Mouse (Mus musculus) lung, embryonic 15.5 days (tissue): ENCODE results near the gene Mapkapk5. TPM values are rescaled to one million over a fixed set of nuclear protein-coding genes. Genes with fewer than 3 reads are reported as not detected.

Experiments
- ATAC-seq: fragments of 200-750 bp; cut with Nextera tagmentation; 2 replicates; pipeline ENCODE4 v1.8.0; 2017; ENCODE audit warnings: moderate number of reproducible peaks, borderline replicate concordance; ENCODE audit not compliant: low FRiP score, low TSS enrichment; ENCODE audit errors: extremely low read depth
- H3K27ac ChIP-seq: fragments of 300-500 bp; sonication (generic); 2 replicates; pipeline ENCODE4 v1.5.1; 2015; ENCODE audit warnings: moderate library complexity, mild to moderate bottlenecking, inconsistent platforms
- H3K27me3 ChIP-seq: fragments of 300-500 bp; sonication (generic); 2 replicates; pipeline ENCODE4 v1.6.1; 2015; ENCODE audit warnings: inconsistent platforms
- H3K36me3 ChIP-seq: fragments of 300-500 bp; sonication (generic); 2 replicates; pipeline ENCODE4 v1.6.1; 2015; ENCODE audit warnings: inconsistent platforms
- H3K4me1 ChIP-seq: fragments of 300-500 bp; sonication (generic); 2 replicates; pipeline ENCODE4 v1.6.1; 2015; ENCODE audit warnings: inconsistent platforms
- H3K4me2 ChIP-seq: fragments of 300-500 bp; sonication (generic); 2 replicates; pipeline ENCODE4 v1.6.1; 2015; ENCODE audit warnings: inconsistent platforms, mild to moderate bottlenecking, moderate library complexity
- H3K4me3 ChIP-seq: fragments of 300-500 bp; sonication (generic); 2 replicates; pipeline ENCODE4 v1.5.1; 2015; ENCODE audit warnings: mild to moderate bottlenecking, inconsistent platforms
- H3K9ac ChIP-seq: fragments of 300-500 bp; sonication (generic); 2 replicates; pipeline ENCODE4 v1.6.1; 2015; ENCODE audit warnings: inconsistent platforms
- H3K9me3 ChIP-seq: fragments of 300-500 bp; sonication (generic); 2 replicates; pipeline ENCODE4 v1.6.1; 2016; ENCODE audit warnings: inconsistent platforms
- WGBS: fragments of 180-500 bp; shearing (Covaris S2); methylation state at CpG from one replicate; pipeline ENCODE4 v1.1.7; 2015; 5-methylcytosine and 5-hydroxymethylcytosine counted together
- polyA plus RNA-seq: library from polyadenylated mRNA; unstranded; fragments of >200 nt; fragmentation: Nextera tagmentation; extraction: Ambion mirVana; gene quantifications from 2 replicates; pipeline ENCODE4 v1.2.1, GENCODE M21; 2015

Gene Mapkapk5
- polyA plus RNA-seq, 1 experiment from 2014 or later: 48.2 TPM

DNA sequence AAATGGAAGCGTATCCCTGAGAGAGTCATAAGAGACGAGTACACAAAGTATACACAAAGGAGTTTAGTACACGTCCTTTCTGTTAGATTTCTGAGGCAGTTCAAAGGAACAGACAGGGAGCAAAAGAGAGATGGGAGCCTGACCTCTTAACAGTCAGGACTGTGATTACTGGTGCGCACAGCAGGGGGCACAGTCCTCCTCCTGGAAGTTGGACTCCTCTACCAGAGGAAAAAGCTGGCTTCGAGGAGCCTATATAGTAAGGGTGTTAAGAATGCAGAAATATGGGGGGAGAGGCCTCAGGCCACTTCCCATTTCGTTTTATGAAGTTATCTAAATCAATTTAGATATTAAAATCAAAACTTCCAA, 808 bp upstream of the Mapkapk5 start:
- ATAC-seq: 0 out of 2 replicates have a peak, but pooled peaks have one; percentile 46
- H3K27ac ChIP-seq: peak overlapping the region; percentile 87

DNA sequence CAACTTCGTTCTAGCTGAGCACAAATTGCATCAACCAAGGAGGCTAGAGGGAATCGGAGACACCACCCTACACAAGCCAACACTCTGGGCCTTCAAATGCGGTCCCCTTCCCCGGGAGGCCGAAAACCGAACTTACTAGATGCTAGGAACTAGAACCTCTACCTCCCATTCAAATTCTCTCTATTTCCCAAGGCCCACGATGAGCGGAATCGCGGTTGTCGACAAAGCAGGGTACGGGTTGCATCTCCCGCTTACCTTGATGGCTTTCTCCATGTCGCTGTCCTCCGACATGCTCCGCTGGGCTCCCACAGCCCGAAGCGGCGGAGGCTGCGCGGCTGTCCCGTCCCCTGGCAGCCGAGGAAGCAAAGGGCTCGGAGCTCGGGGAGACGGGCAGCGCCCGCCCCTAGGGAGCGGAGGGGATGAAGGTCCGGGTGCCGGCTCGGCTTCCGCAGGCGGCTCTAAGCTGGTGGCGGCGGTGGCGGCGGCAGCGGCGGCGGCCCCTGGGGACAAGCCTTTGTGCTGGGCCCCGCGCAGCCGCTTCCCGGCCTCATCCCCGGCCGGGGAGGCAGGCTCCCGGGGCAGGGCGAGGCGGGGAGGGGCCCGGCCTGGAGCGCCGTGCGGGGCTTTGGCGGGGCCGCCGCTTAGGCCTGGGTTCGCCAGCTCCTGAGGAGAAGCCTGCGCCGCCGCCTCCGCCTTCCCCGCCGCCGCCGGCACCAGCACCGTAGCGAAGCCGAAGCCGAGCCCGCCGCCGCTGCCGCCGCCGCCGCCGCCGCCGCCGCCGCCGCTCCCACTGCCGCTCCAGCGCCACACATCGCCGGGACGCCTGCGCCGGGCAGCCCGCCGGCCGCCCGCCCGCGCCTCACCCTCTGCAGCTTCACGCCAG, 554 bp downstream of the Mapkapk5 start, which contains the start of the genes Adam1a and Gm42878:
Adam1a (minus strand) TSS at position 573 of the 883 bp plus-strand sequence.
Gm42878 (minus strand) TSS at position 573 of the 883 bp plus-strand sequence.
- Histone ChIP-seq H3K27me3 (no peaks in the 10 kb centered on the region), H3K9ac (peak within 1 kb of the TSS; percentile 98), H3K4me2 (peak within 1 kb of the TSS; percentile 79), H3K4me3 (peak within 1 kb of the TSS; percentile 96), H3K36me3 (no peaks in the 10 kb centered on the region), H3K4me1 (peaks cover 19% of the 10 kb centered on the region), H3K27ac (peak within 1 kb of the TSS; percentile 87), H3K9me3 (no peaks in the 10 kb centered on the region)
- ATAC-seq: peak; percentile 69
- WGBS: 0% methylated on average over 46 of the region's 97 CpGs

More for the DNA sequence above, 808 bp upstream of the Mapkapk5 start:
- WGBS: 22% methylated on average over 6 of the region's 6 CpGs
- Histone ChIP-seq H3K9me3 (no peaks in the 10 kb centered on the region), H3K4me2 (peak overlapping the region; percentile 79), H3K36me3 (no peaks in the 10 kb centered on the region), H3K27me3 (no peaks in the 10 kb centered on the region), H3K9ac (peak overlapping the region; percentile 98), H3K4me3 (peak overlapping the region; percentile 96), H3K4me1 (peaks cover 19% of the 10 kb centered on the region)

GRCm38 (mm10) chr5:121543370-121543769, 2.3 kb downstream of the Mapkapk5 start:
- 78% methylated on average over 3 of the region's 3 CpGs for WGBS
- Histone ChIP-seq H3K9ac (no peak overlapping the region), H3K27me3 (no peaks in the 10 kb centered on the region), H3K27ac (no peak overlapping the region), H3K4me2 (peak overlapping the region; percentile 79; the same call in 1 of the 2 replicates), H3K4me3 (no peak overlapping the region), H3K4me1 (peaks cover 19% of the 10 kb centered on the region), H3K9me3 (no peaks in the 10 kb centered on the region), H3K36me3 (no peaks in the 10 kb centered on the region)
- no peak for ATAC-seq

DNA sequence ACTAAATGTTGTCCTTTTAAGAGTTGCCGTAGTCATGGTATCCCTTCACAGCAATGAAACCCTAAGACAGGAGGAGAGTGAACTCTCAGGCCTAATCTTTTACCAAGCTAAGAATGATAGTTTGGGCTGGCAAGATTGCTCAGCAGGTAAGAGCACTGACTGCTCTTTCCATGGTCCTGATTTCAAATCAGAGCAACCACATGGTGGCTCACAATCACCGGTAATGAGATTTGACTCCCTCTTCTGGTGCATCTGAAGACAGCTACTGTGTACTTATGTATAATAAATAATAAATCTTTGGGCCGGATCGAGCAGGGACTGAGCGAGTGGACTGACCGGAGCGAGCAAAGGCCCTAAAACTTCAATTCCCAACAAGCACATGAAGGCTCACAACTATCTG, 4.5 kb downstream of the Mapkapk5 start:
- Histone ChIP-seq H3K9ac (no peak overlapping the region), H3K9me3 (no peaks in the 10 kb centered on the region), H3K4me1 (peaks cover 13% of the 10 kb centered on the region), H3K36me3 (peaks cover 15% of the 10 kb centered on the region), H3K4me2 (no peak overlapping the region), H3K4me3 (no peak overlapping the region), H3K27ac (no peak overlapping the region), H3K27me3 (no peaks in the 10 kb centered on the region)
- no peak for ATAC-seq
- WGBS: 79% methylated on average over 7 of the region's 7 CpGs

- H3K27ac ChIP-seq: no peak overlapping the region
- WGBS: 91% methylated on average over 5 of the region's 5 CpGs
- no peak overlapping the region for H3K9ac ChIP-seq
- H3K36me3 ChIP-seq: peaks cover 26% of the 10 kb centered on the region
- no peaks in the 10 kb centered on the region for H3K9me3 ChIP-seq
- no peaks in the 10 kb centered on the region for H3K27me3 ChIP-seq
- ATAC-seq: no peak
- peaks cover 12% of the 10 kb centered on the region for H3K4me1 ChIP-seq
- no peak overlapping the region for H3K4me2 ChIP-seq
- H3K4me3 ChIP-seq: no peak overlapping the region
Measured at GRCm38 (mm10) chr5:121540066-121540465, 5.6 kb downstream of the Mapkapk5 start.

DNA sequence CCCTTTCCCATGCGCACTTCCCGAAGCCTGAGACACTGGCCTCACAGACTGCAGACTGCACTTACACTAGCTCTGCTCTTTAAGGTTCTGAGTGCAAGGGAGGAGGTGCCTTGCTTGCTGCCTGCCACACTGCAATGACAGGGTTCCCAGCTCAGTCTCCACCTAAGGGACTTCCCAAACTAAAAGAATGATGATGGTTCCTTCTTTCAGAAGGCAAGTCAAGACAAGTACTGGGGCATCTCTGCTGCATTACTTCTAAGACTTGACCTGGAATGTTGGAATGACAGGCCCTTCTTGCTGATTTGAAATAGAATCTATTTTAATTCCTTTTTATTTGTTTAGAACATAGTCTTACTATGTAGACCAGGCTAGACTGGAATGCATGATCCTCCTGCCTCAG, 8.1 kb downstream of the Mapkapk5 start:
- H3K9me3 ChIP-seq: no peaks in the 10 kb centered on the region
- H3K27me3 ChIP-seq: no peaks in the 10 kb centered on the region
- no peak overlapping the region for H3K4me3 ChIP-seq
- H3K4me2 ChIP-seq: no peak overlapping the region
- no peak overlapping the region for H3K9ac ChIP-seq
- no peaks in the 10 kb centered on the region for H3K4me1 ChIP-seq
- 84% methylated on average over 2 of the region's 2 CpGs for WGBS
- no peak overlapping the region for H3K27ac ChIP-seq
- H3K36me3 ChIP-seq: peaks cover 48% of the 10 kb centered on the region
- no peak for ATAC-seq

DNA sequence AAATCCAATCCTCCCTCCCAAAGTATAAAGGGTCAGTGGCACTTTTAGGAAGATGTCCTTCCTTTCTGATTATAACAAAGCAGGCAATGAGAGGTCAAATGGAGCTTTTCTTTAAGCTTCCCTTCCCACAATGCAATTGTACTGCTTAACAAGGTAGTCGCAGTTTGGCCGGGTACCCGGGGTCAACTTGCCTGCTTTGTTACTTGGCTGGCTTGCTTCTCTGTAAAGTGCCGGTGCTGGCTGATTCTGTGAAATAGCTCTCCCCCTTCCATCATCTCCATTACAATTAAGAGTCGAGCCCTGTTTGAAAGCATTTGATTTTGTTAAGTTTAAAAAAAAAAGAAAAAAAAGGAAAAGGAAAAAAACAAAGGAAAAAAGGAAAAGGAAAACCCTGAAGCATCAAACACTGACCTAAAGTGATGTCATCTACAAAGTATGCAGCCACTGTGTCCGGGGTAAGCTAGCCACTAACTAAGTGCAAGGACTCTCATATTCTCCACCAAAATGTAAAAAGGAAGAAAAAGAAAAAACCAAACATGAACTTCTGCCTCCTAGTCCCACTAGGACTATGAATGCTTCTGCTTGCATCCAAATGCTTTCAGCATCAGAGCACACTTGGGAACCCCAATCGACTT, 8.7 kb downstream of the Mapkapk5 start:
- H3K9ac ChIP-seq: no peak overlapping the region
- H3K27ac ChIP-seq: no peak overlapping the region
- no peak overlapping the region for H3K4me3 ChIP-seq
- H3K27me3 ChIP-seq: no peaks in the 10 kb centered on the region
- no peak for ATAC-seq
- H3K4me2 ChIP-seq: no peak overlapping the region
- WGBS: 69% methylated on average over 7 of the region's 7 CpGs
- no peaks in the 10 kb centered on the region for H3K4me1 ChIP-seq
- H3K36me3 ChIP-seq: peaks cover 53% of the 10 kb centered on the region
- H3K9me3 ChIP-seq: no peaks in the 10 kb centered on the region

DNA sequence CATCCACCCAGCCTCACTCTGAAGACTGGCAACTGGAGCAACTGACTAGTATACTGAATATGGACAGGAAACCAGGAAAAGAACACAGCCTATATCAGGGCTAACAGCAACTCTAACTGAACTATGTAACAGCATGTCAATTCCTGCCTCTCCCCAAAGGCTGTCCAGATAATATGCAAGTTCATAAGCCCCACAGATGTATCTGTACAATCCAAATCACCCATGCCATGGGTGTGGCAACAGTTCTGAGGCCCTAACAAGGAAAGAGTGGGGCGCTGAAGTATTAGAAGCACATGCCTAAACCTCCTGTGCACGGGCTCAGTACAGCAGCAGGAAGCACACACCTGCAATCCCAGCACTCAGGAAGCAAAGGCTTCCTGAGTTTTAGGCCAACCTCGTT, 10.6 kb downstream of the Mapkapk5 start:
- Histone ChIP-seq H3K27me3 (no peaks in the 10 kb centered on the region), H3K9me3 (no peaks in the 10 kb centered on the region), H3K9ac (no peak overlapping the region), H3K27ac (no peak overlapping the region), H3K36me3 (peaks cover 69% of the 10 kb centered on the region), H3K4me2 (no peak overlapping the region), H3K4me1 (no peaks in the 10 kb centered on the region), H3K4me3 (no peak overlapping the region)
- ATAC-seq: no peak
- WGBS: 87% methylated on average over 3 of the region's 3 CpGs

GRCm38 (mm10) chr5:121534521-121534920, 11.2 kb downstream of the Mapkapk5 start:
- Histone ChIP-seq H3K9me3 (no peaks in the 10 kb centered on the region), H3K4me1 (no peaks in the 10 kb centered on the region), H3K9ac (no peak overlapping the region), H3K27me3 (no peaks in the 10 kb centered on the region), H3K36me3 (peaks cover 75% of the 10 kb centered on the region), H3K27ac (no peak overlapping the region), H3K4me2 (no peak overlapping the region), H3K4me3 (no peak overlapping the region)
- WGBS: 93% methylated on average over 5 of the region's 5 CpGs
- no peak for ATAC-seq

DNA sequence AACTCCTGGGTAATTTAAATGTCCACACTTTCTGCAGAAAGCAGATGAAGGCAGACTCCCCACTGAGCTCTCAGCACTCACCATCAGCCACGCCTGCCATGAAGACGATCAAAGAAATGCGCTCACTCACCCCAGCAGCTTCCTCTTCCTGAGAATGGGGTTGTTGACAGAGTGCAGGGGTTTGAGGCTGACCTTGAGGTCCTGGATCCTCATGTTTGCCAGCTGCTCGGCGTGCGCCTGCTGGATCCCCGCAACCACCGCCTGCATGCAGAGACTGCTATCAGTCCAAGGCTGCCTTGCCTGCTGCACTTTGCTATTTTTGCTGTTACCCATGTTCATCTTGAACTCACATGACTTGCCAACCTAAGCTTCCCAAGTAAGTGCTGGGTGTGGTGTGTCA, 18.7 kb downstream of the Mapkapk5 start:
- 0 out of 2 replicates have a peak, but pooled peaks cover 6% of the 10 kb centered on the region for H3K4me1 ChIP-seq
- no peaks in the 10 kb centered on the region for H3K9me3 ChIP-seq
- 47% methylated on average over 8 of the region's 8 CpGs for WGBS
- H3K27me3 ChIP-seq: no peaks in the 10 kb centered on the region
- H3K9ac ChIP-seq: no peak overlapping the region
- ATAC-seq: peak; percentile 67; the same call in 1 of the 2 replicates
- H3K4me3 ChIP-seq: no peak overlapping the region
- H3K27ac ChIP-seq: no peak overlapping the region
- H3K36me3 ChIP-seq: peaks cover 76% of the 10 kb centered on the region
- no peak overlapping the region for H3K4me2 ChIP-seq

DNA sequence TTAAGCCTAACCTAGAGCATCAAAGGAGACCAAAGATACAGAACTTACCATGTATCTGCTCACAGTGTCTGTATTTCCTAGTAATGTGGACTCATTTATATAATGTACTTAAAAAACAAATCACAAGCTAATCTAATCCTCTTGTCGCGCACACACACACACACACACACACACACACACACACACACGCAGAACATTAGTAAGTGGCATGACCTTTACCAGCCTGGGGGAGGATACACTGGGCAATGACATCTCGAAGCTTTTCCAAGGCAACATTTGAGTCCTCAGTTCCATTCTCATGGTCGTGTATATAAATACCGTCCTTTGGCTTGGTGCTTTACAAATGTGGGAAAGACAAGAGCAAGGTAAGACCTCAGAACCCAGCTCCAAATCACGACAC, 19.2 kb downstream of the Mapkapk5 start:
- Histone ChIP-seq H3K9ac (no peak overlapping the region), H3K27me3 (no peaks in the 10 kb centered on the region), H3K36me3 (peaks cover 75% of the 10 kb centered on the region), H3K4me1 (0 out of 2 replicates have a peak, but pooled peaks cover 6% of the 10 kb centered on the region), H3K4me2 (no peak overlapping the region), H3K4me3 (no peak overlapping the region), H3K9me3 (no peaks in the 10 kb centered on the region), H3K27ac (no peak overlapping the region)
- ATAC-seq: no peak
- 68% methylated on average over 7 of the region's 7 CpGs for WGBS
